Mouse (Mus musculus) MEL (cell line): ENCODE data around the gene Cmtm6. TPM values are rescaled to one million over a fixed set of nuclear protein-coding genes. Genes with fewer than 3 reads are reported as not detected.

ENCODE experiments used
- DNase-seq: peaks from one replicate; pipeline ENCODE4 v3.0.0; 2011; ENCODE audit warnings: low read depth, low spot score
- H3K27ac ChIP-seq: 2 replicates; pipeline ENCODE4 v1.5.1; 2012; ENCODE audit warnings: low read depth, mild to moderate bottlenecking, control low read depth, low read length, moderate library complexity; ENCODE audit not compliant: control insufficient read depth
- H3K27me3 ChIP-seq, 2 experiments: fragments of 150-350 bp in 1 of 2; sonication (generic) in 1 of 2; 2 replicates each; pipeline ENCODE4 v1.6.1; 2012; ENCODE audit warnings: low read length in 2 of 2, mild to moderate bottlenecking in 2 of 2, improper control_type of control experiment in 1 of 2, moderate library complexity in 1 of 2; ENCODE audit not compliant: insufficient read depth in 2 of 2, control insufficient read depth in 1 of 2
- H3K36me3 ChIP-seq, 2 experiments: 2 replicates each; pipeline ENCODE4 v1.6.1; 2012 to 2014; ENCODE audit warnings: low read length in 2 of 2, improper control_type of control experiment in 1 of 2, inconsistent platforms in 1 of 2, mild to moderate bottlenecking in 1 of 2; ENCODE audit not compliant: insufficient read depth in 2 of 2, control insufficient read depth in 1 of 2
- H3K4me1 ChIP-seq, 2 experiments: fragments of 150-350 bp in 1 of 2; sonication (generic) in 1 of 2; 2 replicates each; pipeline ENCODE4 v1.6.1; 2012; ENCODE audit warnings: low read length in 2 of 2, improper control_type of control experiment in 1 of 2, mild to moderate bottlenecking in 1 of 2; ENCODE audit not compliant: insufficient read depth in 2 of 2, control insufficient read depth in 1 of 2
- H3K4me3 ChIP-seq, 2 experiments: fragments of 150-350 bp in 1 of 2; sonication (generic) in 1 of 2; 2 replicates each; pipeline ENCODE4 v1.5.1; 2012; ENCODE audit warnings: low read depth in 2 of 2, low read length in 2 of 2, mild to moderate bottlenecking in 2 of 2, moderate library complexity in 2 of 2, control low read depth in 1 of 2, improper control_type of control experiment in 1 of 2; ENCODE audit not compliant: control insufficient read depth in 1 of 2, insufficient read depth in 1 of 2
- H3K79me2 ChIP-seq: 2 replicates; pipeline ENCODE4 v1.6.1; 2012; ENCODE audit warnings: mild to moderate bottlenecking, low read length, moderate library complexity; ENCODE audit not compliant: control insufficient read depth, poor library complexity, insufficient read depth
- H3K9ac ChIP-seq: 2 replicates; pipeline ENCODE4 v1.6.1; 2012; ENCODE audit warnings: low read depth, mild to moderate bottlenecking, control low read depth, low read length, moderate library complexity; ENCODE audit not compliant: control insufficient read depth, poor library complexity, severe bottlenecking
- H3K9me3 ChIP-seq: fragments of 150-350 bp; sonication (generic); replicated peaks from 2 replicates; pipeline ENCODE4 v1.6.1; 2012; ENCODE audit warnings: mild to moderate bottlenecking, low read length, improper control_type of control experiment, moderate library complexity; ENCODE audit not compliant: insufficient read depth
- CHD1 ChIP-seq: IDR thresholded peaks from 2 replicates; pipeline ENCODE4 v1.6.1; 2012; ENCODE audit warnings: low read depth, mild to moderate bottlenecking, inconsistent platforms, low read length, improper control_type of control experiment
- GABPA ChIP-seq: IDR thresholded peaks from 2 replicates; pipeline ENCODE4 v1.6.1; 2012; ENCODE audit warnings: low read depth, mild to moderate bottlenecking, inconsistent platforms, low read length, improper control_type of control experiment, moderate library complexity
- HCFC1 ChIP-seq: IDR thresholded peaks from 2 replicates; pipeline ENCODE4 v1.6.1; 2012; ENCODE audit warnings: low read depth, mild to moderate bottlenecking, inconsistent platforms, low read length, improper control_type of control experiment, moderate library complexity
- MAFK ChIP-seq: IDR thresholded peaks from 2 replicates; pipeline ENCODE4 v1.6.1; 2011; ENCODE audit warnings: low read depth, mild to moderate bottlenecking, low read length, improper control_type of control experiment, borderline replicate concordance
- MAZ ChIP-seq: IDR thresholded peaks from 2 replicates; pipeline ENCODE4 v1.6.1; 2012; ENCODE audit warnings: low read depth, mild to moderate bottlenecking, inconsistent platforms, low read length, improper control_type of control experiment
- NRF1 ChIP-seq: IDR thresholded peaks from 2 replicates; pipeline ENCODE4 v1.6.1; 2014; ENCODE audit warnings: low read depth, mild to moderate bottlenecking, inconsistent platforms, low read length, improper control_type of control experiment, moderate library complexity; ENCODE audit not compliant: poor library complexity, insufficient read depth, severe bottlenecking
- POLR2A ChIP-seq, 2 experiments: IDR thresholded peaks; 2 replicates each; pipeline ENCODE4 v1.6.1; 2011 to 2012; ENCODE audit warnings: low read length in 2 of 2, mild to moderate bottlenecking in 2 of 2, control low read depth in 1 of 2, improper control_type of control experiment in 1 of 2, low read depth in 1 of 2, moderate library complexity in 1 of 2; ENCODE audit not compliant: control insufficient read depth in 1 of 2, insufficient read depth in 1 of 2, poor library complexity in 1 of 2
- POLR2AphosphoS5 ChIP-seq: IDR thresholded peaks from 2 replicates; pipeline ENCODE4 v1.6.1; 2012; ENCODE audit warnings: low read depth, borderline replicate concordance, mild to moderate bottlenecking, inconsistent platforms, low read length, moderate library complexity, mixed read lengths
- RAD21 ChIP-seq: IDR thresholded peaks from 2 replicates; pipeline ENCODE4 v1.6.1; 2011; ENCODE audit warnings: mild to moderate bottlenecking, low read depth, low read length, improper control_type of control experiment
- RCOR1 ChIP-seq: IDR thresholded peaks from 2 replicates; pipeline ENCODE4 v1.6.1; 2012; ENCODE audit warnings: low read depth, mild to moderate bottlenecking, inconsistent platforms, low read length, improper control_type of control experiment
- SMC3 ChIP-seq: IDR thresholded peaks from 2 replicates; pipeline ENCODE4 v1.6.1; 2011; ENCODE audit warnings: low read depth, low read length, improper control_type of control experiment
- TBP ChIP-seq: IDR thresholded peaks from 2 replicates; pipeline ENCODE4 v1.8.0; 2011; ENCODE audit warnings: low read depth, low read length, improper control_type of control experiment
- USF1 ChIP-seq: IDR thresholded peaks from 2 replicates; pipeline ENCODE4 v1.6.1; 2014; ENCODE audit warnings: low read depth, mild to moderate bottlenecking, inconsistent platforms, low read length, improper control_type of control experiment, moderate library complexity
- ZKSCAN1 ChIP-seq: IDR thresholded peaks from 2 replicates; pipeline ENCODE4 v1.6.1; 2012; ENCODE audit warnings: low read depth, mild to moderate bottlenecking, inconsistent platforms, low read length, improper control_type of control experiment, moderate library complexity
- ZMIZ1 ChIP-seq: IDR thresholded peaks from 2 replicates; pipeline ENCODE4 v1.6.1; 2012; ENCODE audit warnings: low read depth, mild to moderate bottlenecking, inconsistent platforms, low read length, improper control_type of control experiment, moderate library complexity
- ZNF384 ChIP-seq: IDR thresholded peaks from 2 replicates; pipeline ENCODE4 v1.6.1; 2012; ENCODE audit warnings: low read depth, mild to moderate bottlenecking, inconsistent platforms, low read length, improper control_type of control experiment
- polyA plus RNA-seq, 2 experiments: library from polyadenylated mRNA; stranded (reverse) in 1 of 2; unstranded in 1 of 2; fragments of >175 nt in 1 of 2; fragments of >200 nt in 1 of 2; gene quantifications; 2 replicates each; pipeline versions ENCODE4 v1.2.1 to v1.2.4; 2012; ENCODE audit warnings: low replicate concordance in 2 of 2, low read depth in 1 of 2; ENCODE audit not compliant: insufficient read length in 2 of 2, insufficient read depth in 1 of 2, missing spikeins in 1 of 2
- total RNA-seq: library from RNA; depleted of rRNA; stranded (reverse); fragments of 300-350 nt; gene quantifications from 2 replicates; pipeline ENCODE4 v1.2.3, GENCODE M21; 2012

Gene Cmtm6
- total and polyA plus RNA-seq, 3 experiments, result 17.6 to 21.7 TPM; not detected in 1

GRCm38 (mm10) chr9:114745654-114746053 lies 14.7 kb downstream of the Cmtm6 start:
- no peak overlapping the region for H3K27ac ChIP-seq
- no peak overlapping the region for H3K4me3 ChIP-seq
- peaks cover 5 to 15% of the 10 kb centered on the region in 2 experiments; a peak in 3 of 4 replicates for H3K36me3 ChIP-seq
- TF ChIP-seq ZNF384, result no peak
- TF ChIP-seq, all 39 proteins: peak for 0
- peaks cover 0 to 6% of the 10 kb centered on the region in 2 experiments; a peak in 3 of 4 replicates for H3K4me1 ChIP-seq
- no peaks in the 10 kb centered on the region for H3K9me3 ChIP-seq
- no peaks in the 10 kb centered on the region for H3K79me2 ChIP-seq
- no peaks in the 10 kb centered on the region for H3K27me3 ChIP-seq
- H3K9ac ChIP-seq, result no peak overlapping the region
- DNase-seq, result no peak

DNA sequence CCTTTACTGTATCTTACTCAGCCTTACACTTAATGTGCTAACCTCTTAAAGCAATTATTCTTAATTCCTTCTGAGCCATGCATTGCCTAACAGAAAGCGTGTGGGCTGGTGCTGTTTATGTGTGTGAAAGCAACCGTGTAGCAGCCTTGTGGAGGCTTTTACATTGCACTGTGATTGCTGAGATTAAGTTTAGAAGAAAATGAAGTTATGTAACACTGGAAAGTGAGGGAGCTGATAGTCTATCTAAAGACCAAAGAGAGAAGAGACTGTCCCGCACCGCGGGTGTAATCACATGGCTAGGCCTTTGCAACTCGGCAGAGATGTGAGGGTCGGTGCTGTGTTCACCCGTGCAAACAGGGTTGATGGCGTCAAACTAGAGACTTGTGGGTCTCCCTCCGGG lies 16.1 kb downstream of the Cmtm6 start:
- H3K27me3 ChIP-seq, result no peaks in the 10 kb centered on the region
- H3K36me3 ChIP-seq, result peaks cover 5 to 10% of the 10 kb centered on the region in 2 experiments; a peak in 3 of 4 replicates
- no peak for DNase-seq
- no peaks in the 10 kb centered on the region for H3K79me2 ChIP-seq
- peaks cover 0 to 5% of the 10 kb centered on the region in 2 experiments; a peak in 3 of 4 replicates for H3K4me1 ChIP-seq
- TF ChIP-seq USF1 (no peak), RAD21 (no peak), RCOR1 (no peak), MAZ (no peak), MAFK (no peak), TBP (no peak), ZMIZ1 (no peak), CHD1 (no peak), ZKSCAN1 (no peak)
- TF ChIP-seq, all 39 proteins: peak for 0
- no peak overlapping the region for H3K9ac ChIP-seq
- H3K27ac ChIP-seq, result no peak overlapping the region
- no peaks in the 10 kb centered on the region for H3K9me3 ChIP-seq
- H3K4me3 ChIP-seq, result no peak overlapping the region

DNA sequence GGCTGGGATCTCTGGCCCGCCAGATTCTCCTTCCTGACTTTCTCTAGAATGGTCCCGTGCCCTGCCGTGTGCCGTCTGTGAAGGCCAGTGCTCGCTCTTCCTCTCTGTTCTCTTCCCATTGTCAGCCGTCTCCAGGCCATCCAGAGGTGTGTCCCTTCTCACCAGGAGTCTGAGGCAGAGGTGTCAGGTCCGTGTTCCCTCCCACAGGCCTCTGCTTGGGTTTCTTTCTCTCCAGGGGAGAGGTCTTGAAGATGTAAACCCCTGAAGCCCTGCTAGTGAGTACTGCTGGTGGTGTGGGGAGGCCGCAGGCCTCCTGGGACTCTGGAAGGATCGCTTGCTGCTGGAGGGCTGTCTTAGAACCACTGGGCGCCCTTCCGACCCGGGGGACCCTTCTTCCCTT lies 16.6 kb downstream of the Cmtm6 start:
- DNase-seq, result no peak
- no peak for TF ChIP-seq TBP
- TF ChIP-seq POLR2AphosphoS5, result no peak
- TF ChIP-seq GABPA, result no peak
- no peak for TF ChIP-seq NRF1
- no peak for TF ChIP-seq SMC3
- no peak for TF ChIP-seq POLR2A (IDR thresholded peaks at IDR 0.05; ENCODE audit: control insufficient read depth in 1 of 2, insufficient read depth in 1 of 2, low read depth in 1 of 2, low read length in 2 of 2, poor library complexity in 1 of 2)
- TF ChIP-seq RAD21, result no peak
- no peak for TF ChIP-seq HCFC1
- Histone ChIP-seq H3K36me3 (peaks cover 5 to 7% of the 10 kb centered on the region in 2 experiments; a peak in 3 of 4 replicates), H3K27me3 (no peaks in the 10 kb centered on the region), H3K4me1 (peaks cover 0 to under 1% of the 10 kb centered on the region in 2 experiments; a peak in 2 of 4 replicates), H3K27ac (no peak overlapping the region), H3K9ac (no peak overlapping the region), H3K79me2 (no peaks in the 10 kb centered on the region), H3K4me3 (no peak overlapping the region), H3K9me3 (no peaks in the 10 kb centered on the region)
